Mouse (Mus musculus) inflammation-experienced regulatory T-cells, adult 16 weeks (primary cell): ENCODE results near the gene 1700029H14Rik. TPM values are rescaled to one million over a fixed set of nuclear protein-coding genes. Genes with fewer than 3 reads are reported as not detected.

Experiments
- polyA plus RNA-seq: library from polyadenylated mRNA; unstranded; fragments of 100-300 nt; shearing (Covaris generic); gene quantifications from one replicate; pipeline ENCODE4 v1.2.1, GENCODE M21; 2017

1700029H14Rik gene
- polyA plus RNA-seq = not detected

GRCm38 (mm10) chr8:13562118-13562517 is at the start of gene 1700029H14Rik:
Gene 1700029H14Rik, minus strand, starts transcription at chr8:13562461.

Other genes starting within 250 kb of the 1700029H14Rik start
- 48.0 TPM for gene Tfdp1, start 223.7 kb downstream of the 1700029H14Rik start, polyA plus RNA-seq
- gene Atp4b, start 165.6 kb downstream of the 1700029H14Rik start, polyA plus RNA-seq = not detected
- not detected for gene Grk1, start 157.4 kb downstream of the 1700029H14Rik start, polyA plus RNA-seq
- gene Tmem255b, start 127.3 kb downstream of the 1700029H14Rik start, polyA plus RNA-seq = not detected
- not detected for gene Gas6, start 68.0 kb downstream of the 1700029H14Rik start, polyA plus RNA-seq
- gene Rasa3, start 115.1 kb upstream of the 1700029H14Rik start, polyA plus RNA-seq = 211 TPM
- not detected for gene Cfap97d2, start 143.4 kb upstream of the 1700029H14Rik start, polyA plus RNA-seq
- 37.4 TPM for gene Cdc16, start 195.2 kb upstream of the 1700029H14Rik start, polyA plus RNA-seq
- 39.5 TPM for gene Upf3a, start 223.2 kb upstream of the 1700029H14Rik start, polyA plus RNA-seq